9 mouse cellular contexts compared by ENCODE assay signal in genomic region chr19:4417183-4417582, GRCm38 (mm10). TPM values are rescaled to one million over a fixed set of nuclear protein-coding genes. Genes with fewer than 3 reads are reported as not detected.
DNase-seq lines count a peak whose midpoint lies in the region; ATAC-seq and TF ChIP-seq lines count a peak whose summit lies in the region.
"Had no signal": no experiment of that assay in that cellular context is flagged by ENCODE, and none has a peak within 500 bp of the region (broad histone marks: within the 10 kb centered on the region; RNA-seq: fewer than 3 reads in every experiment).

No protein-coding gene starts in this region.

- H3K36me3 ChIP-seq in forebrain, embryonic 11.5 days (ENCODE audit: control insufficient read depth, insufficient read depth, low read length), result no peaks in the 10 kb centered on the region
- no peaks in the 10 kb centered on the region for H3K36me3 ChIP-seq in forebrain, embryonic 16.5 days (ENCODE audit: control insufficient read depth, insufficient read depth)
- H3K36me3 ChIP-seq in ES-Bruce4 (ENCODE audit: control insufficient read depth, insufficient read depth, low read length, poor library complexity, severe bottlenecking), result no peaks in the 10 kb centered on the region
- H3K36me3 ChIP-seq in kidney, embryonic 16.5 days (ENCODE audit: insufficient read depth, low read length), result peaks cover 4% of the 10 kb centered on the region
- no peaks in the 10 kb centered on the region for H3K36me3 ChIP-seq in lung, embryonic 16.5 days (ENCODE audit: control insufficient read depth, insufficient read depth, low read length)
- H3K36me3 ChIP-seq in spleen, adult 2 months (ENCODE audit: control insufficient read depth, insufficient read depth, low read length), result no peaks in the 10 kb centered on the region
- H3K36me3 ChIP-seq: hindbrain, embryonic 15.5 days had no signal

- WGBS in forebrain, embryonic 11.5 days, result 0% methylated on average over 1 of the region's 1 CpGs
- 0% methylated on average over 1 of the region's 1 CpGs for WGBS in forebrain, embryonic 16.5 days
- 3% methylated on average over 1 of the region's 1 CpGs for WGBS in cerebellum, adult 2 months
- 0% methylated on average over 1 of the region's 1 CpGs for WGBS in kidney, embryonic 16.5 days
- 0% methylated on average over 1 of the region's 1 CpGs for WGBS in lung, embryonic 16.5 days
- WGBS in spleen, adult 2 months, result 0% methylated on average over 1 of the region's 1 CpGs

- H3K9me3 ChIP-seq in forebrain, embryonic 11.5 days (ENCODE audit: control insufficient read depth, low read length), result no peaks in the 10 kb centered on the region
- no peaks in the 10 kb centered on the region for H3K9me3 ChIP-seq in forebrain, embryonic 16.5 days (ENCODE audit: control insufficient read depth, low read length)
- H3K9me3 ChIP-seq in ES-Bruce4 (replicated peaks; ENCODE audit: control insufficient read depth, insufficient read depth, low read length, poor library complexity, severe bottlenecking), result no peaks in the 10 kb centered on the region
- H3K9me3 ChIP-seq in kidney, embryonic 16.5 days (ENCODE audit: low read length), result no peaks in the 10 kb centered on the region
- H3K9me3 ChIP-seq in lung, embryonic 16.5 days (ENCODE audit: control insufficient read depth, low read length), result no peaks in the 10 kb centered on the region
- H3K9me3 ChIP-seq: hindbrain, embryonic 15.5 days had no signal

- H3K27ac ChIP-seq in forebrain, embryonic 11.5 days (ENCODE audit: low read depth, low read length), result no peak overlapping the region
- no peak overlapping the region for H3K27ac ChIP-seq in forebrain, embryonic 16.5 days (ENCODE audit: low read length)
- H3K27ac ChIP-seq in ES-Bruce4 (ENCODE audit: insufficient read depth, low read length), result no peak overlapping the region
- no peak overlapping the region for H3K27ac ChIP-seq in cerebellum, adult 2 months (ENCODE audit: insufficient read depth, low read length)
- H3K27ac ChIP-seq in kidney, embryonic 16.5 days (ENCODE audit: low read length), result no peak overlapping the region
- H3K27ac ChIP-seq in lung, embryonic 16.5 days (ENCODE audit: low read length), result no peak overlapping the region
- H3K27ac ChIP-seq in spleen, adult 2 months (ENCODE audit: insufficient read depth, low read length), result no peak overlapping the region
- H3K27ac ChIP-seq: hindbrain, embryonic 15.5 days had no signal

- H3K4me2 ChIP-seq in forebrain, embryonic 11.5 days (ENCODE audit: low read depth, low read length, severe bottlenecking), result no peak overlapping the region
- H3K4me2 ChIP-seq in forebrain, embryonic 16.5 days (ENCODE audit: low read length), result no peak overlapping the region
- H3K4me2 ChIP-seq in kidney, embryonic 16.5 days (replicated peaks; ENCODE audit: low read depth, low read length), result no peak overlapping the region
- H3K4me2 ChIP-seq in lung, embryonic 16.5 days (ENCODE audit: low read depth, low read length), result no peak overlapping the region
- H3K4me2 ChIP-seq: hindbrain, embryonic 15.5 days had no signal

- no peak overlapping the region for H3K9ac ChIP-seq in forebrain, embryonic 11.5 days (ENCODE audit: low read length)
- no peak overlapping the region for H3K9ac ChIP-seq in forebrain, embryonic 16.5 days (replicated peaks; ENCODE audit: low read depth, low read length)
- no peak overlapping the region for H3K9ac ChIP-seq in ES-Bruce4 (ENCODE audit: low read depth, poor library complexity, severe bottlenecking)
- no peak overlapping the region for H3K9ac ChIP-seq in kidney, embryonic 16.5 days (replicated peaks; ENCODE audit: low read length)
- H3K9ac ChIP-seq in lung, embryonic 16.5 days (ENCODE audit: low read length), result no peak overlapping the region
- H3K9ac ChIP-seq: hindbrain, embryonic 15.5 days had no signal

- H3K4me1 ChIP-seq in forebrain, embryonic 11.5 days (replicated peaks; ENCODE audit: control insufficient read depth, insufficient read depth, low read length), result no peaks in the 10 kb centered on the region
- no peaks in the 10 kb centered on the region for H3K4me1 ChIP-seq in forebrain, embryonic 16.5 days (replicated peaks; ENCODE audit: control insufficient read depth, insufficient read depth, low read length)
- H3K4me1 ChIP-seq in ES-Bruce4 (ENCODE audit: control insufficient read depth, insufficient read depth, low read length), result no peaks in the 10 kb centered on the region
- H3K4me1 ChIP-seq in cerebellum, adult 2 months (ENCODE audit: control insufficient read depth, insufficient read depth, low read length), result peaks cover 13% of the 10 kb centered on the region
- H3K4me1 ChIP-seq in kidney, embryonic 16.5 days (ENCODE audit: insufficient read depth, low read length), result no peaks in the 10 kb centered on the region
- no peaks in the 10 kb centered on the region for H3K4me1 ChIP-seq in lung, embryonic 16.5 days (replicated peaks; ENCODE audit: control insufficient read depth, insufficient read depth, low read length)
- no peaks in the 10 kb centered on the region for H3K4me1 ChIP-seq in spleen, adult 2 months (ENCODE audit: control insufficient read depth, insufficient read depth, insufficient read length)
- H3K4me1 ChIP-seq: hindbrain, embryonic 15.5 days had no signal

- no peaks in the 10 kb centered on the region for H3K27me3 ChIP-seq in forebrain, embryonic 11.5 days (ENCODE audit: control insufficient read depth, insufficient read depth, low read length)
- H3K27me3 ChIP-seq in forebrain, embryonic 16.5 days (replicated peaks; ENCODE audit: control insufficient read depth, insufficient read depth, low read length), result no peaks in the 10 kb centered on the region
- peaks cover 1% of the 10 kb centered on the region; the same call in 1 of the 2 replicates for H3K27me3 ChIP-seq in ES-Bruce4 (ENCODE audit: control insufficient read depth, insufficient read depth, low read length, poor library complexity, severe bottlenecking)
- no peaks in the 10 kb centered on the region for H3K27me3 ChIP-seq in cerebellum, adult 2 months (ENCODE audit: control insufficient read depth, insufficient read depth, low read length)
- no peaks in the 10 kb centered on the region for H3K27me3 ChIP-seq in kidney, embryonic 16.5 days (ENCODE audit: insufficient read depth, low read length)
- H3K27me3 ChIP-seq in lung, embryonic 16.5 days (ENCODE audit: control insufficient read depth, insufficient read depth, low read depth, low read length), result no peaks in the 10 kb centered on the region
- H3K27me3 ChIP-seq in spleen, adult 2 months (ENCODE audit: control insufficient read depth, insufficient read depth, low read length), result no peaks in the 10 kb centered on the region
- H3K27me3 ChIP-seq: hindbrain, embryonic 15.5 days had no signal

- no peak for TF ChIP-seq EP300 in ES-Bruce4 (IDR thresholded peaks at IDR 0.05; ENCODE audit: insufficient read depth, low read depth, low read length)

- no peak overlapping the region for H3K4me3 ChIP-seq in forebrain, embryonic 11.5 days (ENCODE audit: low read depth, low read length)
- H3K4me3 ChIP-seq in forebrain, embryonic 16.5 days (replicated peaks; ENCODE audit: low read length), result no peak overlapping the region
- no peak overlapping the region for H3K4me3 ChIP-seq in ES-Bruce4 (ENCODE audit: low read depth, low read length)
- H3K4me3 ChIP-seq in cerebellum, adult 2 months (replicated peaks; ENCODE audit: insufficient read depth, low read depth, low read length), result no peak overlapping the region
- H3K4me3 ChIP-seq in kidney, embryonic 16.5 days (ENCODE audit: low read length), result no peak overlapping the region
- H3K4me3 ChIP-seq in lung, embryonic 16.5 days (ENCODE audit: low read length), result no peak overlapping the region
- no peak overlapping the region for H3K4me3 ChIP-seq in spleen, adult 2 months (ENCODE audit: extremely low read depth, insufficient read depth, insufficient read length)
- H3K4me3 ChIP-seq: hindbrain, embryonic 15.5 days had no signal

- TF ChIP-seq POLR2A in ES-Bruce4 (IDR thresholded peaks at IDR 0.05; ENCODE audit: insufficient read depth, low read length), result no peak
- no peak for TF ChIP-seq POLR2A in cerebellum, adult 2 months (IDR thresholded peaks at IDR 0.05; ENCODE audit: borderline replicate concordance, insufficient read depth, low read length)
- TF ChIP-seq POLR2A in spleen, adult 2 months (IDR thresholded peaks at IDR 0.05; ENCODE audit: low read depth, low read length), result no peak

- DNase-seq in forebrain, embryonic 11.5 days (ENCODE audit: low spot score), result peak; percentile 70
- peak; percentile 75 to 76 for DNase-seq in cerebellum, adult 2 months
- peak in 1 of 2 experiments; percentile 78 for DNase-seq in spleen, adult 2 months (ENCODE audit: low read depth in 1 of 2, low spot score in 2 of 2)

- no peak for ATAC-seq in forebrain, embryonic 11.5 days (replicated peaks; ENCODE audit: low FRiP score)
- ATAC-seq in forebrain, embryonic 16.5 days, result no peak
- peak; percentile 83 for ATAC-seq in granulocyte monocyte progenitor cell, adult 5-6 weeks (replicated peaks; ENCODE audit: poor library complexity, severe bottlenecking)
- peak; percentile 74; the same call in 1 of the 2 replicates for ATAC-seq in kidney, embryonic 16.5 days (ENCODE audit: low FRiP score, low TSS enrichment)
- peak; percentile 76 for ATAC-seq in lung, embryonic 16.5 days (ENCODE audit: low read depth)

- peak; percentile 88 for TF ChIP-seq CTCF in ES-Bruce4 (IDR thresholded peaks at IDR 0.05; ENCODE audit: low read depth, low read length)
- peak; percentile 86 for TF ChIP-seq CTCF in cerebellum, adult 2 months (IDR thresholded peaks at IDR 0.05; ENCODE audit: borderline replicate concordance, insufficient read depth, low read depth, low read length)
- peak; percentile 79; the same call in 1 of the 2 replicates for TF ChIP-seq CTCF in spleen, adult 2 months (IDR thresholded peaks at IDR 0.05; ENCODE audit: extremely low read depth, insufficient read depth, insufficient read length, insufficient replicate concordance)

RNA-seq across cellular contexts. Expression of gene Kdm2a, which starts 19.1 kb away (rescaled TPM):
- polyA plus RNA-seq in forebrain, embryonic 11.5 days (2014; fragmentation: Nextera tagmentation; extraction: Ambion mirVana), result 57.9 and 60.8 TPM in 2 replicates
- 38.9 and 42.1 TPM in 2 replicates for polyA plus RNA-seq in forebrain, embryonic 16.5 days (2015; fragmentation: Nextera tagmentation; extraction: Ambion mirVana)
- polyA plus RNA-seq in ES-Bruce4 (2011; ENCODE audit: insufficient read depth, insufficient read length, low read depth, missing spikeins), result 68.0 and 78.4 TPM in 2 replicates
- 87.1 and 90.4 TPM in 2 replicates for polyA plus RNA-seq in cerebellum, adult 2 months (2012; rRNA removed)
- total RNA-seq in granulocyte monocyte progenitor cell, adult 5-6 weeks (2014; fragmentation: Nextera tagmentation), result 62.9 and 96.0 TPM in 2 replicates
- total RNA-seq in granulocyte monocyte progenitor cell, adult 5-6 weeks (2017), result 46.5 and 61.7 TPM in 2 replicates
- 47.5 and 56.2 TPM in 2 replicates for polyA plus RNA-seq in kidney, embryonic 16.5 days (2015; fragmentation: Nextera tagmentation; extraction: Ambion mirVana)
- 35.1 and 42.9 TPM in 2 replicates for polyA plus RNA-seq in lung, embryonic 16.5 days (2015; fragmentation: Nextera tagmentation; extraction: Ambion mirVana)
- 98.9 and 115 TPM in 2 replicates for polyA plus RNA-seq in spleen, adult 2 months (2012; rRNA removed)

RNA-seq across cellular contexts. Expression of gene Rhod, which starts 22.0 kb away (rescaled TPM):
- polyA plus RNA-seq in forebrain, embryonic 11.5 days (2014; fragmentation: Nextera tagmentation; extraction: Ambion mirVana), result 10.9 and 13.4 TPM in 2 replicates
- polyA plus RNA-seq in forebrain, embryonic 16.5 days (2015; fragmentation: Nextera tagmentation; extraction: Ambion mirVana), result 5.3 and 5.7 TPM in 2 replicates
- polyA plus RNA-seq in ES-Bruce4 (2011; ENCODE audit: insufficient read depth, insufficient read length, low read depth, missing spikeins), result 12.4 and 16.9 TPM in 2 replicates
- polyA plus RNA-seq in cerebellum, adult 2 months (2012; rRNA removed), result 9.9 and 10.5 TPM in 2 replicates
- 0.28 TPM in 1 of 2 replicates, not detected in the other for total RNA-seq in granulocyte monocyte progenitor cell, adult 5-6 weeks (2014; fragmentation: Nextera tagmentation)
- total RNA-seq in granulocyte monocyte progenitor cell, adult 5-6 weeks (2017), result not detected in 2 replicates
- polyA plus RNA-seq in kidney, embryonic 16.5 days (2015; fragmentation: Nextera tagmentation; extraction: Ambion mirVana), result 46.3 and 57.9 TPM in 2 replicates
- polyA plus RNA-seq in lung, embryonic 16.5 days (2015; fragmentation: Nextera tagmentation; extraction: Ambion mirVana), result 32.5 and 34.9 TPM in 2 replicates
- 4.0 and 4.9 TPM in 2 replicates for polyA plus RNA-seq in spleen, adult 2 months (2012; rRNA removed)

Comparison
In these comparisons a context has a peak if more than half of its experiments do, and no peak if none do; other contexts are left out.
1. ATAC-seq: peak in granulocyte monocyte progenitor cell, adult 5-6 weeks (single experiment), kidney, embryonic 16.5 days (single experiment) and lung, embryonic 16.5 days (single experiment); none in forebrain, embryonic 11.5 days (single experiment) and forebrain, embryonic 16.5 days (single experiment).
2. Peak in every context shown above with its lines, with median percentiles within 50 percentile points of each other: CTCF ChIP-seq.